Mouse (Mus musculus): ENCODE data around the gene Cers3. TPM values are rescaled to one million over a fixed set of nuclear protein-coding genes. Genes with fewer than 3 reads are reported as not detected.

Cers3 gene
- 0.63 and 0.69 TPM in 2 replicates for polyA plus RNA-seq (2015; fragmentation: Nextera tagmentation; extraction: Ambion mirVana)

- no peak for ATAC-seq (replicated peaks; ENCODE audit: extremely low read depth, insufficient read depth, low FRiP score)
- H3K36me3 ChIP-seq (ENCODE audit: control insufficient read depth, insufficient read depth): no peaks in the 10 kb centered on the region
- 70% methylated on average over 9 of the region's 9 CpGs for WGBS
- no peak within 1 kb of the TSS for H3K9ac ChIP-seq (ENCODE audit: low read length)
- no peaks in the 10 kb centered on the region for H3K9me3 ChIP-seq (replicated peaks; ENCODE audit: control insufficient read depth, low read length)
- no peak within 1 kb of the TSS for H3K4me3 ChIP-seq (ENCODE audit: low read length)
- H3K27ac ChIP-seq (ENCODE audit: low read length): no peak within 1 kb of the TSS
- no peak within 1 kb of the TSS for H3K4me2 ChIP-seq (ENCODE audit: low read depth, low read length)
- no peaks in the 10 kb centered on the region for H3K27me3 ChIP-seq (ENCODE audit: control insufficient read depth, insufficient read depth, low read length)
- H3K4me1 ChIP-seq (ENCODE audit: control insufficient read depth, insufficient read depth, low read length): peaks cover 4% of the 10 kb centered on the region
These were observed at the start of gene Cers3 for GRCm38 (mm10) chr7:66743377-66743781. TSS of gene Cers3 (plus strand) at chr7:66743504.

GRCm38 (mm10) chr7:66694467-66694866, 48.8 kb upstream of the Cers3 start:
- Histone ChIP-seq H3K4me2 (ENCODE audit: low read depth, low read length) (no peak overlapping the region), H3K9ac (ENCODE audit: low read length) (no peak overlapping the region), H3K4me3 (ENCODE audit: low read length) (no peak overlapping the region), H3K4me1 (ENCODE audit: control insufficient read depth, insufficient read depth, low read length) (peaks cover 8% of the 10 kb centered on the region), H3K36me3 (ENCODE audit: control insufficient read depth, insufficient read depth) (0 out of 2 replicates have a peak, but pooled peaks cover 4% of the 10 kb centered on the region), H3K27ac (ENCODE audit: low read length) (no peak overlapping the region), H3K9me3 (replicated peaks; ENCODE audit: control insufficient read depth, low read length) (no peaks in the 10 kb centered on the region), H3K27me3 (ENCODE audit: control insufficient read depth, insufficient read depth, low read length) (no peaks in the 10 kb centered on the region)
- no peak for ATAC-seq (replicated peaks; ENCODE audit: extremely low read depth, insufficient read depth, low FRiP score)
- WGBS: 38% methylated on average over 7 of the region's 7 CpGs

- Histone ChIP-seq H3K9me3 (replicated peaks; ENCODE audit: control insufficient read depth, low read length) (no peaks in the 10 kb centered on the region), H3K27ac (ENCODE audit: low read length) (no peak overlapping the region), H3K4me3 (ENCODE audit: low read length) (no peak overlapping the region), H3K9ac (ENCODE audit: low read length) (no peak overlapping the region), H3K36me3 (ENCODE audit: control insufficient read depth, insufficient read depth) (peaks cover 14% of the 10 kb centered on the region; the same call in 1 of the 2 replicates), H3K27me3 (ENCODE audit: control insufficient read depth, insufficient read depth, low read length) (no peaks in the 10 kb centered on the region), H3K4me1 (ENCODE audit: control insufficient read depth, insufficient read depth, low read length) (no peaks in the 10 kb centered on the region), H3K4me2 (ENCODE audit: low read depth, low read length) (no peak overlapping the region)
- 76% methylated on average over 7 of the region's 7 CpGs for WGBS
- ATAC-seq (replicated peaks; ENCODE audit: extremely low read depth, insufficient read depth, low FRiP score): no peak
These were observed 40.6 kb upstream of the Cers3 start for GRCm38 (mm10) chr7:66702721-66703120.

- no peak overlapping the region for H3K4me2 ChIP-seq (ENCODE audit: low read depth, low read length)
- peaks cover 20% of the 10 kb centered on the region for H3K36me3 ChIP-seq (ENCODE audit: control insufficient read depth, insufficient read depth)
- H3K9ac ChIP-seq (ENCODE audit: low read length): no peak overlapping the region
- WGBS: 96% methylated on average over 3 of the region's 3 CpGs
- H3K4me3 ChIP-seq (ENCODE audit: low read length): no peak overlapping the region
- ATAC-seq (replicated peaks; ENCODE audit: extremely low read depth, insufficient read depth, low FRiP score): no peak
- no peaks in the 10 kb centered on the region for H3K4me1 ChIP-seq (ENCODE audit: control insufficient read depth, insufficient read depth, low read length)
- no peak overlapping the region for H3K27ac ChIP-seq (ENCODE audit: low read length)
- H3K9me3 ChIP-seq (replicated peaks; ENCODE audit: control insufficient read depth, low read length): no peaks in the 10 kb centered on the region
- no peaks in the 10 kb centered on the region for H3K27me3 ChIP-seq (ENCODE audit: control insufficient read depth, insufficient read depth, low read length)
These were observed 38.7 kb upstream of the Cers3 start for GRCm38 (mm10) chr7:66704631-66705030.

GRCm38 (mm10) chr7:66711166-66711565, 32.1 kb upstream of the Cers3 start:
- no peak for ATAC-seq (replicated peaks; ENCODE audit: extremely low read depth, insufficient read depth, low FRiP score)
- Histone ChIP-seq H3K36me3 (ENCODE audit: control insufficient read depth, insufficient read depth) (peaks cover 23% of the 10 kb centered on the region), H3K9me3 (replicated peaks; ENCODE audit: control insufficient read depth, low read length) (no peaks in the 10 kb centered on the region), H3K4me1 (ENCODE audit: control insufficient read depth, insufficient read depth, low read length) (no peaks in the 10 kb centered on the region), H3K4me2 (ENCODE audit: low read depth, low read length) (no peak overlapping the region), H3K27ac (ENCODE audit: low read length) (no peak overlapping the region), H3K27me3 (ENCODE audit: control insufficient read depth, insufficient read depth, low read length) (no peaks in the 10 kb centered on the region), H3K9ac (ENCODE audit: low read length) (no peak overlapping the region), H3K4me3 (ENCODE audit: low read length) (no peak overlapping the region)
- WGBS: 40% methylated on average over 2 of the region's 2 CpGs

- no peaks in the 10 kb centered on the region for H3K27me3 ChIP-seq (ENCODE audit: control insufficient read depth, insufficient read depth, low read length)
- H3K9me3 ChIP-seq (replicated peaks; ENCODE audit: control insufficient read depth, low read length): no peaks in the 10 kb centered on the region
- no peaks in the 10 kb centered on the region for H3K4me1 ChIP-seq (ENCODE audit: control insufficient read depth, insufficient read depth, low read length)
- no peak overlapping the region for H3K4me2 ChIP-seq (ENCODE audit: low read depth, low read length)
- H3K4me3 ChIP-seq (ENCODE audit: low read length): no peak overlapping the region
- H3K27ac ChIP-seq (ENCODE audit: low read length): no peak overlapping the region
- H3K9ac ChIP-seq (ENCODE audit: low read length): no peak overlapping the region
- no peak for ATAC-seq (replicated peaks; ENCODE audit: extremely low read depth, insufficient read depth, low FRiP score)
- H3K36me3 ChIP-seq (ENCODE audit: control insufficient read depth, insufficient read depth): peaks cover 7% of the 10 kb centered on the region; the same call in 1 of the 2 replicates
- WGBS: 82% methylated on average over 4 of the region's 4 CpGs
These were observed 18.8 kb upstream of the Cers3 start for GRCm38 (mm10) chr7:66724514-66724913.

- H3K27ac ChIP-seq (ENCODE audit: low read length): no peak overlapping the region
- H3K4me1 ChIP-seq (ENCODE audit: control insufficient read depth, insufficient read depth, low read length): no peaks in the 10 kb centered on the region
- 76% methylated on average over 6 of the region's 6 CpGs for WGBS
- H3K9ac ChIP-seq (ENCODE audit: low read length): no peak overlapping the region
- no peak overlapping the region for H3K4me2 ChIP-seq (ENCODE audit: low read depth, low read length)
- no peak for ATAC-seq (replicated peaks; ENCODE audit: extremely low read depth, insufficient read depth, low FRiP score)
- peaks cover 7% of the 10 kb centered on the region; the same call in 1 of the 2 replicates for H3K36me3 ChIP-seq (ENCODE audit: control insufficient read depth, insufficient read depth)
- no peak overlapping the region for H3K4me3 ChIP-seq (ENCODE audit: low read length)
- H3K9me3 ChIP-seq (replicated peaks; ENCODE audit: control insufficient read depth, low read length): no peaks in the 10 kb centered on the region
- no peaks in the 10 kb centered on the region for H3K27me3 ChIP-seq (ENCODE audit: control insufficient read depth, insufficient read depth, low read length)
These were observed 18.4 kb upstream of the Cers3 start for GRCm38 (mm10) chr7:66724954-66725353.

- Histone ChIP-seq H3K27me3 (ENCODE audit: control insufficient read depth, insufficient read depth, low read length) (no peaks in the 10 kb centered on the region), H3K9me3 (replicated peaks; ENCODE audit: control insufficient read depth, low read length) (no peaks in the 10 kb centered on the region), H3K4me2 (ENCODE audit: low read depth, low read length) (no peak overlapping the region), H3K4me3 (ENCODE audit: low read length) (no peak overlapping the region), H3K9ac (ENCODE audit: low read length) (no peak overlapping the region), H3K27ac (ENCODE audit: low read length) (no peak overlapping the region), H3K4me1 (ENCODE audit: control insufficient read depth, insufficient read depth, low read length) (no peaks in the 10 kb centered on the region), H3K36me3 (ENCODE audit: control insufficient read depth, insufficient read depth) (no peaks in the 10 kb centered on the region)
- ATAC-seq (replicated peaks; ENCODE audit: extremely low read depth, insufficient read depth, low FRiP score): no peak
- 92% methylated on average over 6 of the region's 6 CpGs for WGBS
These were observed 15.2 kb upstream of the Cers3 start for GRCm38 (mm10) chr7:66728072-66728471.

- ATAC-seq (replicated peaks; ENCODE audit: extremely low read depth, insufficient read depth, low FRiP score): no peak
- H3K36me3 ChIP-seq (ENCODE audit: control insufficient read depth, insufficient read depth): no peaks in the 10 kb centered on the region
These were observed 14.1 kb upstream of the Cers3 start for GRCm38 (mm10) chr7:66729232-66729631.

More at GRCm38 (mm10) chr7:66729232-66729631, 14.1 kb upstream of the Cers3 start:
- Histone ChIP-seq H3K27me3 (ENCODE audit: control insufficient read depth, insufficient read depth, low read length) (no peaks in the 10 kb centered on the region), H3K9ac (ENCODE audit: low read length) (no peak overlapping the region), H3K27ac (ENCODE audit: low read length) (no peak overlapping the region), H3K4me3 (ENCODE audit: low read length) (no peak overlapping the region), H3K4me2 (ENCODE audit: low read depth, low read length) (no peak overlapping the region), H3K9me3 (replicated peaks; ENCODE audit: control insufficient read depth, low read length) (no peaks in the 10 kb centered on the region), H3K4me1 (ENCODE audit: control insufficient read depth, insufficient read depth, low read length) (no peaks in the 10 kb centered on the region)
- WGBS: 81% methylated on average over 2 of the region's 2 CpGs
